Mouse (Mus musculus): Measurements from ENCODE around the gene Cyp4a12b.
"Not testable (repeated sequence)": the region's sequence is repeated elsewhere in the genome, so short reads cannot be mapped to it uniquely, and the experiment has no call there.

DNA sequence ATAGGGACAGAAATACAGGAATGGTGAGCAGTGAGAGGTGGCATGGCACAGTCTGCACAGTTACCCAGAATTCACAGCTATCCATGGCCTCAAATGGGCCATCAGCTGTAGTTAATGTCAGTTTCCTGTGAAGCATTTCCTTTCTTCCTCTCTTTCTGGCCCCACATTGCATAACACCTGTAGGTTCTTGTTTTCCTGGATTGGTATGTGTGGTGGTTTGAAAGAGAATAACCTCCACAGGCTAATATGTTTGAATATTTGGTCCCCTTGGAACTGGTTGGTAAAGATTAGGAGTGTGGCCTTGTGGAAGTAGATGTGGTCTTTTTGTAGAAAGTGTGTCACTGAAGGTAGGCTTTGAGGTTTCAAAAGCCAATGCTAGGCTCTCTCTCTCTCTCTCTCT, 14.5 kb upstream of the Cyp4a12b start:
- not testable (repeated sequence) for TF ChIP-seq POLR2A, CTCF (IDR thresholded peaks at IDR 0.05; ENCODE audit: insufficient read depth, low read depth, low read length)

Data from olfactory bulb, adult 2 months (tissue).